Mouse (Mus musculus) hindbrain, embryonic 15.5 days (tissue): ENCODE results near the gene Cyb5d1. TPM values are rescaled to one million over a fixed set of nuclear protein-coding genes. Genes with fewer than 3 reads are reported as not detected.

Experiments
- ATAC-seq: fragments of 200-750 bp; cut with Nextera tagmentation; 2 replicates; pipeline ENCODE4 v1.8.0; 2017; ENCODE audit warnings: low read depth, moderate number of reproducible peaks, moderate TSS enrichment; ENCODE audit not compliant: low FRiP score
- H3K27ac ChIP-seq: fragments of 300-500 bp; sonication (generic); replicated peaks from 2 replicates; pipeline ENCODE4 v1.5.1; 2015; ENCODE audit warnings: mild to moderate bottlenecking, inconsistent platforms
- H3K27me3 ChIP-seq: fragments of 300-500 bp; sonication (generic); 2 replicates; pipeline ENCODE4 v1.6.1; 2015; ENCODE audit warnings: control low read depth, inconsistent platforms
- H3K36me3 ChIP-seq: fragments of 300-500 bp; sonication (generic); 2 replicates; pipeline ENCODE4 v1.6.1; 2015; ENCODE audit warnings: control low read depth, inconsistent platforms
- H3K4me1 ChIP-seq: fragments of 300-500 bp; sonication (generic); replicated peaks from 2 replicates; pipeline ENCODE4 v1.6.1; 2015; ENCODE audit warnings: control low read depth, inconsistent platforms
- H3K4me2 ChIP-seq: fragments of 300-500 bp; sonication (generic); 2 replicates; pipeline ENCODE4 v1.6.1; 2015; ENCODE audit warnings: moderate library complexity, mild to moderate bottlenecking, inconsistent platforms
- H3K4me3 ChIP-seq: fragments of 300-500 bp; sonication (generic); 2 replicates; pipeline ENCODE4 v1.5.1; 2015; ENCODE audit warnings: mild to moderate bottlenecking, inconsistent platforms
- H3K9ac ChIP-seq: fragments of 300-500 bp; sonication (generic); 2 replicates; pipeline ENCODE4 v1.6.1; 2015; ENCODE audit warnings: inconsistent platforms
- H3K9me3 ChIP-seq: fragments of 300-500 bp; sonication (generic); 2 replicates; pipeline ENCODE4 v1.6.1; 2016; ENCODE audit warnings: control low read depth, inconsistent platforms
- WGBS: fragments of 180-500 bp; shearing (Covaris S2); methylation state at CpG from one replicate; pipeline ENCODE4 v1.1.7; 2015; 5-methylcytosine and 5-hydroxymethylcytosine counted together
- polyA plus RNA-seq: library from polyadenylated mRNA; unstranded; fragments of >200 nt; fragmentation: Nextera tagmentation; extraction: Ambion mirVana; gene quantifications from 2 replicates; pipeline ENCODE4 v1.2.1, GENCODE M21; 2015

Gene Cyb5d1
- polyA plus RNA-seq, 1 experiment from 2014 or later, result 33.5 TPM

GRCm38 (mm10) chr11:69357690-69358089 is 37.7 kb downstream of the Cyb5d1 start:
- Histone ChIP-seq H3K4me3 (no peak overlapping the region), H3K27me3 (no peaks in the 10 kb centered on the region), H3K4me2 (no peak overlapping the region), H3K9ac (no peak overlapping the region), H3K4me1 (0 out of 2 replicates have a peak, but pooled peaks cover 6% of the 10 kb centered on the region), H3K9me3 (no peaks in the 10 kb centered on the region), H3K27ac (no peak overlapping the region), H3K36me3 (peaks cover 97% of the 10 kb centered on the region)
- 95% methylated on average over 12 of the region's 12 CpGs for WGBS
- no peak for ATAC-seq

GRCm38 (mm10) chr11:69356544-69356943 is 38.9 kb downstream of the Cyb5d1 start:
- Histone ChIP-seq H3K27me3 (no peaks in the 10 kb centered on the region), H3K9ac (no peak overlapping the region), H3K36me3 (peaks cover 99% of the 10 kb centered on the region), H3K4me1 (no peaks in the 10 kb centered on the region), H3K27ac (no peak overlapping the region), H3K4me2 (no peak overlapping the region), H3K9me3 (no peaks in the 10 kb centered on the region), H3K4me3 (no peak overlapping the region)
- ATAC-seq, result no peak
- WGBS, result 91% methylated on average over 5 of the region's 5 CpGs

GRCm38 (mm10) chr11:69346441-69346840 is 49.0 kb downstream of the Cyb5d1 start:
- peaks cover 9% of the 10 kb centered on the region for H3K4me1 ChIP-seq
- H3K4me3 ChIP-seq, result no peak overlapping the region
- H3K27ac ChIP-seq, result no peak overlapping the region
- WGBS, result 91% methylated on average over 26 of the region's 26 CpGs
- no peak overlapping the region for H3K4me2 ChIP-seq
- no peak overlapping the region for H3K9ac ChIP-seq
- H3K27me3 ChIP-seq, result no peaks in the 10 kb centered on the region
- no peaks in the 10 kb centered on the region for H3K9me3 ChIP-seq
- H3K36me3 ChIP-seq, result peaks cover 82% of the 10 kb centered on the region
- ATAC-seq, result no peak

Other genes with a start within 250 kb of the Cyb5d1 start
- 0.35 and 0.72 TPM in 2 replicates for gene Alox12b, start 238.6 kb downstream of the Cyb5d1 start, polyA plus RNA-seq
- gene Alox8, start 197.8 kb downstream of the Cyb5d1 start, polyA plus RNA-seq, result 0.34 and 0.44 TPM in 2 replicates
- 0.40 and 0.43 TPM in 2 replicates for gene Gucy2e, start 158.6 kb downstream of the Cyb5d1 start, polyA plus RNA-seq
- 16.2 and 17.3 TPM in 2 replicates for gene Cntrob, start 71.9 kb downstream of the Cyb5d1 start, polyA plus RNA-seq
- gene Trappc1, start 71.7 kb downstream of the Cyb5d1 start, polyA plus RNA-seq, result 183 and 187 TPM in 2 replicates
- 4.7 and 5.9 TPM in 2 replicates for gene Kcnab3, start 69.4 kb downstream of the Cyb5d1 start, polyA plus RNA-seq
- gene Rnf227, start 55.2 kb downstream of the Cyb5d1 start, polyA plus RNA-seq, result 221 and 228 TPM in 2 replicates
- 83.5 and 83.7 TPM in 2 replicates for gene Chd3, start 26.2 kb downstream of the Cyb5d1 start, polyA plus RNA-seq
- gene Naa38, start 144 bp downstream of the Cyb5d1 start, polyA plus RNA-seq, result 109 and 121 TPM in 2 replicates
- 6.8 and 7.2 TPM in 2 replicates for gene Tmem88, start 2.6 kb upstream of the Cyb5d1 start, polyA plus RNA-seq
- gene Kdm6b, start 18.0 kb upstream of the Cyb5d1 start, polyA plus RNA-seq, result 33.7 and 34.9 TPM in 2 replicates
- 3.4 and 4.0 TPM in 2 replicates for gene Dnah2, start 153.5 kb upstream of the Cyb5d1 start, polyA plus RNA-seq
- 134 and 160 TPM in 2 replicates for gene Efnb3, start 164.6 kb upstream of the Cyb5d1 start, polyA plus RNA-seq
- gene Wrap53, start 184.6 kb upstream of the Cyb5d1 start, polyA plus RNA-seq, result 19.6 and 20.6 TPM in 2 replicates
- 61.1 and 64.2 TPM in 2 replicates for gene Trp53, start 184.7 kb upstream of the Cyb5d1 start, polyA plus RNA-seq
- gene Atp1b2, start 210.3 kb upstream of the Cyb5d1 start, polyA plus RNA-seq, result 71.9 and 89.4 TPM in 2 replicates
- not detected in 2 replicates for gene Shbg, start 222.3 kb upstream of the Cyb5d1 start, polyA plus RNA-seq
- 22.5 and 23.9 TPM in 2 replicates for gene Sat2, start 226.4 kb upstream of the Cyb5d1 start, polyA plus RNA-seq
- gene Fxr2, start 237.4 kb upstream of the Cyb5d1 start, polyA plus RNA-seq, result 41.3 and 41.5 TPM in 2 replicates